Mouse (Mus musculus): ENCODE data around the gene Sytl1. TPM values are rescaled to one million over a fixed set of nuclear protein-coding genes. Genes with fewer than 3 reads are reported as not detected.

The Sytl1 gene
- polyA plus RNA-seq, 1 experiment from 2014 or later: 9.3 TPM

DNA sequence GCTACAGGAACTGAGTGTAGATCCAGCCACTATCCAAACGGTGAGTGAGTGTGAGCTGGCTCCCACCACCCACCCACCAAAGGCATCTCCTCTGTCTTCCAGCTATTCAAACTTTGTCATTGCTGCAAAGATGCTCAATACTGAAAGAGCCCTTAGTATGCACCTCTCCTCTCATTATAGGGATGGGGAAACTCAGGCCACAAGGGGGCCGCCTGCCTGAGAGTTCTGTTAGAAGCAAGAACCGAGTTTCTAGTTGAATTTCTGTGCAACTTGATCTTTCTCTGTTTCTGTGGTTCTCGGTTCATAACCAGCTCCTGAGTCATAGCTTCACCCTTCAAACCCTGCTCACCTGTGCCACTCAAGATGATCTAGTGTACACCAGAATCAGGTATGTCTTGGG lies 10.8 kb downstream of the Sytl1 start:
- no peak overlapping the region for H3K9ac ChIP-seq (replicated peaks; ENCODE audit: low read depth, low read length)
- no peak overlapping the region for H3K27ac ChIP-seq (ENCODE audit: low read length)
- no peaks in the 10 kb centered on the region for H3K36me3 ChIP-seq (ENCODE audit: control insufficient read depth, insufficient read depth, low read length)
- H3K9me3 ChIP-seq (ENCODE audit: control insufficient read depth, low read depth, low read length): no peaks in the 10 kb centered on the region
- peaks cover 11% of the 10 kb centered on the region; the same call in 1 of the 2 replicates for H3K4me1 ChIP-seq (ENCODE audit: control insufficient read depth, insufficient read depth, low read length)
- H3K27me3 ChIP-seq (ENCODE audit: control insufficient read depth, insufficient read depth, low read length): peaks cover 23% of the 10 kb centered on the region
- 50% methylated on average over 4 of the region's 4 CpGs for WGBS
- H3K4me3 ChIP-seq (ENCODE audit: low read depth, low read length): no peak overlapping the region
- no peak for ATAC-seq (ENCODE audit: insufficient number of reproducible peaks, insufficient read depth, low FRiP score, low read depth)
- H3K4me2 ChIP-seq (replicated peaks; ENCODE audit: low read depth, low read length): no peak overlapping the region

DNA sequence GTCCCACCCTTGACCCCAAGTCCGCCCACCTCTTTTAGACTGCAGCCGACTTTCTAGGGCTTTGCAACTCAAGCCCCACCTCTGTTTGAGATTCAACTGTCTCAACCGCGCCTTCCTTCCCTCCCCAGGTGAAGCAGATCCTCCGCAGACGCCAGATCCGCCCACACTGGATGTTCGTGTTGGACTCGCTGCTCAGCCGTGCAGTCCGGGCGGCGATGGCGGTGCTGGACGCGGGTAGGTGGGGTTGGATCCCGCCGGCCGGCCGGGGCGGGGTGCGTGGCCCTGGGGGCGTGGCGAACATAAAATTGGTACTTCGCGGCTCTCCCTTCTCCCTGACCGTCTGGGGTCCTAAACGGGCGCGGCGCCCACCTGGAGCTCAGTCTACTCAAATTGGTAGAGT lies 11.7 kb downstream of the Sytl1 start:
- H3K27ac ChIP-seq (ENCODE audit: low read length): no peak overlapping the region
- H3K9me3 ChIP-seq (ENCODE audit: control insufficient read depth, low read depth, low read length): no peaks in the 10 kb centered on the region
- H3K27me3 ChIP-seq (ENCODE audit: control insufficient read depth, insufficient read depth, low read length): peaks cover 22% of the 10 kb centered on the region
- no peaks in the 10 kb centered on the region for H3K36me3 ChIP-seq (ENCODE audit: control insufficient read depth, insufficient read depth, low read length)
- peaks cover 11% of the 10 kb centered on the region; the same call in 1 of the 2 replicates for H3K4me1 ChIP-seq (ENCODE audit: control insufficient read depth, insufficient read depth, low read length)
- H3K4me2 ChIP-seq (replicated peaks; ENCODE audit: low read depth, low read length): peak overlapping the region; percentile 35
- no peak overlapping the region; the same call in 1 of the 2 replicates for H3K9ac ChIP-seq (replicated peaks; ENCODE audit: low read depth, low read length)
- H3K4me3 ChIP-seq (ENCODE audit: low read depth, low read length): peak overlapping the region; percentile 25
- 3% methylated on average over 31 of the region's 31 CpGs for WGBS
- peak; percentile 15; the same call in 1 of the 2 replicates for ATAC-seq (ENCODE audit: insufficient number of reproducible peaks, insufficient read depth, low FRiP score, low read depth)

DNA sequence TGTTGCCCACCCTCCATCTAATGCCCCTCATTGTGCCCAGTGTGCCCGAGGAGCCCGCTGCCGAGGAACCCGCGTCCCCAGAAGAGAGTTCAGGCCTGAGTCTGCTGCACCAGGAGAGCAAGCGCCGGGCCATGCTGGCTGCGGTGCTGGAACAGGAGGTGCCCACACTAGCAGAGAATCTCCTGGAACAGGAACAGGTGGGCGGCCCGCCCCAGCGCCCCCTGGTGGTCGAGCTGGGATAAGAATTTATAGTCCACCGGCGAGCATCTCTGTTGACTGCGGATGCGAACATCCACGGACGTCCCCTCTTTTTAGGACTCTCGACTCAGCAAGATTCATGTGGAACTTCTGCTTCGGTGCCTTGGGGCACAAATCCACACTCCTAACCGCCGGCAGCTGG lies 12.3 kb downstream of the Sytl1 start:
- Histone ChIP-seq H3K36me3 (ENCODE audit: control insufficient read depth, insufficient read depth, low read length) (no peaks in the 10 kb centered on the region), H3K4me1 (ENCODE audit: control insufficient read depth, insufficient read depth, low read length) (peaks cover 11% of the 10 kb centered on the region; the same call in 1 of the 2 replicates), H3K27ac (ENCODE audit: low read length) (no peak overlapping the region), H3K27me3 (ENCODE audit: control insufficient read depth, insufficient read depth, low read length) (peaks cover 19% of the 10 kb centered on the region), H3K9ac (replicated peaks; ENCODE audit: low read depth, low read length) (no peak overlapping the region), H3K4me2 (replicated peaks; ENCODE audit: low read depth, low read length) (peak overlapping the region; percentile 35), H3K9me3 (ENCODE audit: control insufficient read depth, low read depth, low read length) (no peaks in the 10 kb centered on the region), H3K4me3 (ENCODE audit: low read depth, low read length) (peak overlapping the region; percentile 25)
- 4% methylated on average over 22 of the region's 22 CpGs for WGBS
- 0 out of 2 replicates have a peak, but pooled peaks have one; percentile 24 for ATAC-seq (ENCODE audit: insufficient number of reproducible peaks, insufficient read depth, low FRiP score, low read depth)

DNA sequence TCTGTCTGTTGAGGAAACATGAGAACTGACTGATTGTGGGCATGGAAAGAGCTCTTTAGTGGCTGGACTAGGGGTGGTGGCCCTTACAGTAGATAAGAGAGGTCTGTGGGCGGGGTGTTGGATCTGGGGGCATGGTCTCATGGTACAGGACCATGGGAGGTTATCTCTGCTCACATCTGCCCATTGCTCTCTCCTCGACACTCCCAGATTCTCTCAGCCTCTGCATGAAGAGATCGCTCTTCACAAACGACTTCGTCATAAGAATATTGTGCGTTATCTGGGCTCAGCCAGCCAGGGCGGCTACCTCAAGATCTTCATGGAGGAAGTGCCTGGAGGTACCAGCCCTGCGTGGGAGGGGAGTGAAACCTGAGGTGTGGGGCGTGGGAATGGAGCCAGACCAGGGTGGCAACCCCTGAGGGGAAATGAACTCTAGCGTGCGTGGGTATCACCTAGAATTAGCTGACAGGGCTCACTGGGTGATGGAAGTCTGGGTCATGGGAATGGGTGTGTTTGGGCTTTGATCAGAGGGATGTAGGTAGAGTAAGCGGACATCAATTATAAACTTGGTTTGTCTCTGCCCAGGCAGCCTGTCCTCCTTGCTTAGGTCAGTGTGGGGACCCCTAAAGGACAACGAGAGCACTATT lies 15.0 kb downstream of the Sytl1 start:
- H3K4me3 ChIP-seq (ENCODE audit: low read depth, low read length): no peak overlapping the region
- H3K4me1 ChIP-seq (ENCODE audit: control insufficient read depth, insufficient read depth, low read length): peaks cover 13% of the 10 kb centered on the region; the same call in 1 of the 2 replicates
- peak; percentile 25; the same call in 1 of the 2 replicates for ATAC-seq (ENCODE audit: insufficient number of reproducible peaks, insufficient read depth, low FRiP score, low read depth)
- H3K4me2 ChIP-seq (replicated peaks; ENCODE audit: low read depth, low read length): no peak overlapping the region
- H3K27me3 ChIP-seq (ENCODE audit: control insufficient read depth, insufficient read depth, low read length): peaks cover 18% of the 10 kb centered on the region
- no peaks in the 10 kb centered on the region for H3K9me3 ChIP-seq (ENCODE audit: control insufficient read depth, low read depth, low read length)
- 72% methylated on average over 13 of the region's 13 CpGs for WGBS
- no peak overlapping the region for H3K27ac ChIP-seq (ENCODE audit: low read length)
- no peaks in the 10 kb centered on the region for H3K36me3 ChIP-seq (ENCODE audit: control insufficient read depth, insufficient read depth, low read length)
- no peak overlapping the region for H3K9ac ChIP-seq (replicated peaks; ENCODE audit: low read depth, low read length)

DNA sequence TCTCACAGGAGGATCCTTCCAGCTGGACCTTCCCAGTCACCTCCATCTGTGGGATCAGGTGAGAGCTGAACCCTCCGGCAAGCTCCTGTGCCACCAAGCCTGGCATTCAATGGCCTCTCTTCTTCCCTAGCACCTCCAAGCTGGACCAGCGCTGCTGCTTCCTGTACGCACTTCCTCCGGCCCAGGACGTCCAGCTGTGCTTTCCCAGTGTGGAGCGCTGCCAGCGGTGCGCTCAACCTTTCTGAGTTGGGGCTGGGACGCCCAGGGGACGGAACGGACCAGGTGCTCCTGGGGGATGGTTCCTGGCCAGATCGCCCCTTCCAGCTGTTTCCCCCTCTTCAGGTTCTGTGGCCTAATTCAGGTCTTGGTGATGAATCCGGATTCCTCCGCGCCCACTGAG lies 15.8 kb downstream of the Sytl1 start:
- H3K36me3 ChIP-seq (ENCODE audit: control insufficient read depth, insufficient read depth, low read length): no peaks in the 10 kb centered on the region
- no peak for ATAC-seq (ENCODE audit: insufficient number of reproducible peaks, insufficient read depth, low FRiP score, low read depth)
- peaks cover 13% of the 10 kb centered on the region; the same call in 1 of the 2 replicates for H3K4me1 ChIP-seq (ENCODE audit: control insufficient read depth, insufficient read depth, low read length)
- no peak overlapping the region for H3K4me2 ChIP-seq (replicated peaks; ENCODE audit: low read depth, low read length)
- no peaks in the 10 kb centered on the region for H3K9me3 ChIP-seq (ENCODE audit: control insufficient read depth, low read depth, low read length)
- H3K9ac ChIP-seq (replicated peaks; ENCODE audit: low read depth, low read length): no peak overlapping the region
- peaks cover 17% of the 10 kb centered on the region for H3K27me3 ChIP-seq (ENCODE audit: control insufficient read depth, insufficient read depth, low read length)
- WGBS: 27% methylated on average over 15 of the region's 15 CpGs
- no peak overlapping the region for H3K27ac ChIP-seq (ENCODE audit: low read length)
- H3K4me3 ChIP-seq (ENCODE audit: low read depth, low read length): no peak overlapping the region

DNA sequence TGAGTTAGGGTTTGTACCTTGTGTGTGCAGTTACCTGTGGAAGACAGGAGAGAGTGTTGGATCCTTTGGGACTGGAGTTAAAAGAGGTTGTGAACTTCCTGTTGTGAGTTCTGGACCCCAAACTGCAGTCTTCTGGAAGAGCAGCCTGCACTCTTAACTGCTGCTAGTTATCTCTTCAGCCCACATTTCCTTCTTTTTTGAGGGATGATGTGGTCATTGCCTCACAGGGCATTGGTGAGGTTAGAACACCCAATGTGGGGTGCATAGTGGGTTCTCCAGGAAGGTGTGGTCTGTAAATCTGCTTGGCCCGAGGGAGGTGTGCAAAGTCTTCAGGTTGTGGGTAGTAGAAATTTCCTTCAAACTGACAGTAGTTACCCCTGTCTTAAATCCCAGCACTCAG lies 18.6 kb downstream of the Sytl1 start:
- no peaks in the 10 kb centered on the region for H3K9me3 ChIP-seq (ENCODE audit: control insufficient read depth, low read depth, low read length)
- no peak overlapping the region for H3K4me3 ChIP-seq (ENCODE audit: low read depth, low read length)
- H3K9ac ChIP-seq (replicated peaks; ENCODE audit: low read depth, low read length): no peak overlapping the region
- WGBS: 90% methylated on average over 1 of the region's 1 CpGs
- no peaks in the 10 kb centered on the region for H3K36me3 ChIP-seq (ENCODE audit: control insufficient read depth, insufficient read depth, low read length)
- H3K27me3 ChIP-seq (ENCODE audit: control insufficient read depth, insufficient read depth, low read length): 0 out of 2 replicates have a peak, but pooled peaks cover 3% of the 10 kb centered on the region
- ATAC-seq (ENCODE audit: insufficient number of reproducible peaks, insufficient read depth, low FRiP score, low read depth): no peak
- no peak overlapping the region for H3K27ac ChIP-seq (ENCODE audit: low read length)
- H3K4me1 ChIP-seq (ENCODE audit: control insufficient read depth, insufficient read depth, low read length): peaks cover 13% of the 10 kb centered on the region; the same call in 1 of the 2 replicates
- H3K4me2 ChIP-seq (replicated peaks; ENCODE audit: low read depth, low read length): no peak overlapping the region

DNA sequence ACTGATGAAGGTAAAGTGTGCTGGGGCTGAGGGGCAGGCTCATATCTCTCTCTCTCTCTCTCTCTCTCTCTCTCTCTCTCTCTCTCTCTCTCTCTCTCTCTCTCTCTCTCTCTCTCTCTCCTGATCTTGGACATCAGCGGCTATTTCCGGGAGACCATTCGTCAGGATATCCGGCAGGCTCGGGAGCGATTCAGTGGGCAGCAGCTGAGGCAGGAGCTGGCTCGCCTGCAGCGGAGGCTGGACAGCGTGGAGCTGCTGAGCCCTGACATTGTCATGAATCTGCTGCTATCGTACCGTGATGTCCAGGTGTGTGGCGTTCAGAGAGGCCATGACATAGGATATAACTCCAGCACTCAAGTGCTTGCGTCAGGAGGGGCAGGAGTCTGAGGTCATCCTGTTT lies 19.4 kb downstream of the Sytl1 start:
- no peak overlapping the region for H3K4me3 ChIP-seq (ENCODE audit: low read depth, low read length)
- WGBS: 21% methylated on average over 13 of the region's 13 CpGs
- no peak for ATAC-seq (ENCODE audit: insufficient number of reproducible peaks, insufficient read depth, low FRiP score, low read depth)
- no peak overlapping the region for H3K4me2 ChIP-seq (replicated peaks; ENCODE audit: low read depth, low read length)
- H3K27me3 ChIP-seq (ENCODE audit: control insufficient read depth, insufficient read depth, low read length): 0 out of 2 replicates have a peak, but pooled peaks cover 3% of the 10 kb centered on the region
- no peaks in the 10 kb centered on the region for H3K36me3 ChIP-seq (ENCODE audit: control insufficient read depth, insufficient read depth, low read length)
- H3K4me1 ChIP-seq (ENCODE audit: control insufficient read depth, insufficient read depth, low read length): peaks cover 13% of the 10 kb centered on the region; the same call in 1 of the 2 replicates
- H3K9ac ChIP-seq (replicated peaks; ENCODE audit: low read depth, low read length): no peak overlapping the region
- H3K27ac ChIP-seq (ENCODE audit: low read length): no peak overlapping the region
- H3K9me3 ChIP-seq (ENCODE audit: control insufficient read depth, low read depth, low read length): no peaks in the 10 kb centered on the region

DNA sequence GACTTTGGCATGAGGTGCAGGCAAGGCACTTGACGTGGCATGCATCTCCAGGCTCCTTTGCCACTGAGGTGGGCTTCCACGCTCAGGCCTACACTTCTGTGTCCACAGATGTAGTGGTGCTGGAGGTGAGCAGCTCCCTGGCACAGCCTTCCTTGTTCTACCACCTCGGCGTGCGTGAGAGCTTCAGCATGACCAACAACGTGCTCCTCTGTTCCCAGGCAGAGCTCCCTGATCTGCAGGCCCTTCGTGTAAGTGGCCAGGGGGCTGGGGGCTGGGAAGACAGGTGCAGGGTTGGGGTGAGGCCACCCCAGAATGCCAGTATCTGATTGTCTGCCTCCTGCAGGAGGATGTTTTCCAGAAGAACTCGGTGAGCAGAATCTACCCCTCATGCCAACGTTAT lies 20.2 kb downstream of the Sytl1 start:
- no peak overlapping the region for H3K27ac ChIP-seq (ENCODE audit: low read length)
- H3K27me3 ChIP-seq (ENCODE audit: control insufficient read depth, insufficient read depth, low read length): 0 out of 2 replicates have a peak, but pooled peaks cover 3% of the 10 kb centered on the region
- 62% methylated on average over 9 of the region's 9 CpGs for WGBS

More for the DNA sequence above, 20.2 kb downstream of the Sytl1 start:
- peaks cover 13% of the 10 kb centered on the region; the same call in 1 of the 2 replicates for H3K4me1 ChIP-seq (ENCODE audit: control insufficient read depth, insufficient read depth, low read length)
- H3K4me3 ChIP-seq (ENCODE audit: low read depth, low read length): no peak overlapping the region
- no peak overlapping the region for H3K4me2 ChIP-seq (replicated peaks; ENCODE audit: low read depth, low read length)
- H3K9me3 ChIP-seq (ENCODE audit: control insufficient read depth, low read depth, low read length): no peaks in the 10 kb centered on the region
- no peak overlapping the region for H3K9ac ChIP-seq (replicated peaks; ENCODE audit: low read depth, low read length)
- ATAC-seq (ENCODE audit: insufficient number of reproducible peaks, insufficient read depth, low FRiP score, low read depth): no peak
- no peaks in the 10 kb centered on the region for H3K36me3 ChIP-seq (ENCODE audit: control insufficient read depth, insufficient read depth, low read length)
